Mouse (Mus musculus) thymus, postnatal 25 days (tissue): Measurements from ENCODE around the gene Prkra.
"Not testable (repeated sequence)": the region's sequence is repeated elsewhere in the genome, so short reads cannot be mapped to it uniquely, and the experiment has no call there.

Source experiments
- DNase-seq: peaks from one replicate; pipeline ENCODE4 v3.0.0; 2022

Prkra gene

GRCm38 (mm10) chr2:76654646-76655045 is 6.8 kb upstream of the Prkra start:
- no peak for DNase-seq

GRCm38 (mm10) chr2:76653070-76653469 is 5.3 kb upstream of the Prkra start:
- no peak for DNase-seq

GRCm38 (mm10) chr2:76648666-76649141 is 889 bp upstream of the Prkra start:
- no peak for DNase-seq

GRCm38 (mm10) chr2:76647441-76647869 is 360 bp downstream of the Prkra start:
- peak; percentile 23 for DNase-seq

- no peak for DNase-seq
Measured at GRCm38 (mm10) chr2:76643801-76644200, 4.0 kb downstream of the Prkra start.

- no peak for DNase-seq
Measured at GRCm38 (mm10) chr2:76639637-76640036, 8.2 kb downstream of the Prkra start.

- no peak for DNase-seq
Measured at GRCm38 (mm10) chr2:76631600-76631999, 16.2 kb downstream of the Prkra start.

GRCm38 (mm10) chr2:76630293-76630692 is 17.5 kb downstream of the Prkra start:
- DNase-seq, result no peak

- not testable (repeated sequence) for DNase-seq
Measured at GRCm38 (mm10) chr2:76622316-76622715, 25.5 kb downstream of the Prkra start.

GRCm38 (mm10) chr2:76621724-76622123 is 26.1 kb downstream of the Prkra start:
- no peak for DNase-seq

- no peak for DNase-seq
Measured at GRCm38 (mm10) chr2:76620188-76620587, 27.6 kb downstream of the Prkra start.

GRCm38 (mm10) chr2:76618078-76618477 is 29.7 kb downstream of the Prkra start:
- DNase-seq, result no peak

GRCm38 (mm10) chr2:76611996-76612395 is 35.8 kb downstream of the Prkra start:
- DNase-seq, result no peak

- no peak for DNase-seq
Measured at GRCm38 (mm10) chr2:76610326-76611104, 37.3 kb downstream of the Prkra start.

- no peak for DNase-seq
Measured at GRCm38 (mm10) chr2:76606704-76607103, 41.1 kb downstream of the Prkra start.

GRCm38 (mm10) chr2:76602256-76602655 is 45.6 kb downstream of the Prkra start:
- DNase-seq, result no peak

GRCm38 (mm10) chr2:76599214-76599613 is 48.6 kb downstream of the Prkra start:
- no peak for DNase-seq

GRCm38 (mm10) chr2:76597521-76597920 is 50.3 kb downstream of the Prkra start:
- DNase-seq, result no peak

GRCm38 (mm10) chr2:76592401-76592924 is 55.4 kb downstream of the Prkra start:
- DNase-seq, result no peak

- no peak for DNase-seq
Measured at GRCm38 (mm10) chr2:76590221-76590620, 57.6 kb downstream of the Prkra start.

GRCm38 (mm10) chr2:76586906-76587305 is 60.9 kb downstream of the Prkra start:
- no peak for DNase-seq

- no peak for DNase-seq
Measured at GRCm38 (mm10) chr2:76585090-76585489, 62.7 kb downstream of the Prkra start.
